Mouse (Mus musculus): Measurements from ENCODE around the gene Zfp619. TPM values are rescaled to one million over a fixed set of nuclear protein-coding genes. Genes with fewer than 3 reads are reported as not detected.
"Not testable (repeated sequence)": the region's sequence is repeated elsewhere in the genome, so short reads cannot be mapped to it uniquely, and the experiment has no call there.

Zfp619 gene
- polyA plus RNA-seq, 1 experiment from 2014 or later: 1.2 TPM

DNA sequence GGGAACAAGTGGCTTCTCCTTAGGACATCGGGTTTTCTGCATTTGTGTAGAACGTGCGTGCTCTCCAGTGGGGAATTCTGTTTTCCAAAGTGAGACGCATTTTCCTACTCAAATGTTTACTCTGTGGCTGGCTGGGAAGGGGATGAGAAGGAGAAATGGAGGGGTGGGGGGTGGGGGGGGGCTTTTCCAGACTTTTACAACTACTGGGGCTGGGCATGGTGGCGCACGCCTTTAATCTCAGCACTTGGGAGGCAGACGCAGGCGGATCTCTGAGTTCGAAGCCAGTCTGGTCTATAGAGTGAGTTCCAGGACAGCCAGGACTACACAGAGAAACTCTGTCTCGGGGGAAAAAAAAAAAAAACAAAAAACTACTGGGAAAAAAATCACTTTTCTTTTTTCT lies 27.6 kb downstream of the Zfp619 start:
- no peaks in the 10 kb centered on the region for H3K27me3 ChIP-seq
- H3K4me2 ChIP-seq: peak overlapping the region; percentile 72
- H3K27ac ChIP-seq: peak overlapping the region; percentile 92
- peaks cover 18% of the 10 kb centered on the region for H3K4me1 ChIP-seq (replicated peaks)
- peak overlapping the region; percentile 81 for H3K9ac ChIP-seq
- H3K9me3 ChIP-seq (replicated peaks): no peaks in the 10 kb centered on the region
- H3K4me3 ChIP-seq: peak overlapping the region; percentile 64
- ATAC-seq (replicated peaks; ENCODE audit: insufficient number of reproducible peaks, insufficient read depth, low FRiP score, low read depth): no peak
- 44% methylated on average over 10 of the region's 10 CpGs for WGBS
- H3K36me3 ChIP-seq: no peaks in the 10 kb centered on the region

DNA sequence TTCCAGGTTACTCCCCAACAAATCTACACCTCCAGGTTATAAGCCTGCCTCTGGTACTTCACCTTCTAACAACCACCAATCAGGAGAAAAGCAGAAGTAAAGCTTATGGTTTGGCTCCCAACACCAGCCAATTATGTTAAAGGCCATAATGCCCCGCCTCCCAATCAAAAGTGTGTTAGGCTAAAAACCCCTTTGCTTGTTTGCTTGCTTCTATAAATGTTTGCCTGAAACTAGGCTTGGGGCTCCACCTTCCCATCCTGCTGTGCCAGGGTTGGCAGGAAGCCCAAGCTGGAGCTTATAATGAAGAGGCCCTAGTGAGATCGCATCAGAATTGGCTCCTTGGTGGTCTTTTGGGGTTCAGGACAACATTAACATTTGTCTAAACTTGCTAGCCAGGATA lies 31.8 kb downstream of the Zfp619 start:
- H3K9me3 ChIP-seq (replicated peaks): no peaks in the 10 kb centered on the region
- ATAC-seq (replicated peaks; ENCODE audit: insufficient number of reproducible peaks, insufficient read depth, low FRiP score, low read depth): no peak
- H3K4me2 ChIP-seq: no peak overlapping the region
- no peaks in the 10 kb centered on the region for H3K27me3 ChIP-seq
- no peak overlapping the region for H3K4me3 ChIP-seq
- no peaks in the 10 kb centered on the region for H3K36me3 ChIP-seq
- peaks cover 17% of the 10 kb centered on the region for H3K4me1 ChIP-seq (replicated peaks)
- 71% methylated on average over 2 of the region's 2 CpGs for WGBS
- H3K27ac ChIP-seq: no peak overlapping the region
- H3K9ac ChIP-seq: no peak overlapping the region

DNA sequence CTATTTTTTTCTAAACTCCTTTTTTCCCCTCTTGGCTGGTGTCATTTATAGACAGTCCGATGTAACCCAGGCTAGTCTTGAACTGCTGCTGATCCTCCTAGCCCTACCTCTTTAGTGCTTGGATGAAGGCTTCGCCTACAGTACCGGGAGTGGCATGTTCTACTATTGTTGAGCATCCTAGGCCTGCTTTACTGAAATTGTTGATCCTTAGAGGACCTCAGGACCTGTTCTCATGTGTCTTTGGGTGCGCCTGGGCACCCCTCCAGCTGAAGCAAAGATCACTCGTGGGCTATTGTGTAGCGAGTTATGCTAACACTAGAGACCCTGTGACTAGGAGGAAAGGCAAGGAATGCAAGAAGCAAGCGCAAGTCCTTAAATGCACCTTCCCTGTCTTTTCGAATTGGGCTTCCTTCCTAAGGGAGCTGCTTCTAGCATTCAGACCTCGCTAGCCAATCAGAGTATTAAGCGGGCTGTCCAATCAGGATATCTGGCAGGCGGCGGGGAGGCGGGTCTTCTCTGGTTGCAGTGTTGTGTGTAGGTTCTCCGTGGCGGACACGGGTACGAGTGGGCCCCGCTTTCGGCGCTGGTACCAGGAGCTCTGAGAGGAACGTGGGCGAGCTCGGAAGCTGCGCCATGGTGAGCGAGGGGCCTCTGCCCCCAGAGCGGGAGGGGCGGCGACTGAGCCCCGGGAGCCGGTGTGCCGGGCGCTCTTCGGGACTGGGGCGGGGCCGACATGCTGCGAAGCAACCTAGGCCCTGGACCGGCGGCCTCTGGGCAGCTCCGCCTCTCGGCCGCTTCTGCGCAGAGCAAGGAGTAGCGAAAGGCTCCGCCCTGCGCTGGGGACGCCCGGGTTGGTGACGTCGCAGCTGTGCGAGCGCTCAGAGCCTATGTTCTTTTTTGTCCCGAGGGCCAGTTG lies 34.7 kb downstream of the Zfp619 start:
- 3% methylated on average over 52 of the region's 52 CpGs for WGBS
- H3K4me1 ChIP-seq (replicated peaks): peaks cover 17% of the 10 kb centered on the region
- ATAC-seq (replicated peaks; ENCODE audit: insufficient number of reproducible peaks, insufficient read depth, low FRiP score, low read depth): peak; percentile 100
- H3K4me3 ChIP-seq: peak overlapping the region; percentile 83
- peak overlapping the region; percentile 82 for H3K9ac ChIP-seq
- no peaks in the 10 kb centered on the region for H3K9me3 ChIP-seq (replicated peaks)
- no peaks in the 10 kb centered on the region for H3K27me3 ChIP-seq
- peak overlapping the region; percentile 67 for H3K4me2 ChIP-seq
- peaks cover 3% of the 10 kb centered on the region; the same call in 1 of the 2 replicates for H3K36me3 ChIP-seq
- H3K27ac ChIP-seq: peak overlapping the region; percentile 96

DNA sequence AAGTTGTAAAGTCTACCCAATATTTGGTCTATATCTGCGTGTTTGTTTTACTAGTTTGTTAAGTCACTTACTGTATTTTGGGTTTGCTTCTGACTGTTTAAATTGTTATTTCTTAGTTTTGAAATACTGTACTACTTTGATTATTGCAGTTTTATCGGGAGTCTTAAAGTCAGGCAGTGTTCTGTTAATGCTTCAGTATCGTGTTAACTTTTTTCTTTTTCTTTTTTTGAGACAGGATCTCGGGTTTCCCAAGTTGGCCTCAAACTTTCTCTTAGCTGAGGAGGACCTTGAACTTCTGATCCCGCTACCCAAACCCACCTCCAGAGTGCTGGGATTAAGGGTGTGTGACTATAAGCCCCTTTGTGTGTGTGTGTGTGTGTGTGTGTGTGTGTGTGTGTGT lies 35.4 kb downstream of the Zfp619 start:
- peak overlapping the region; percentile 96 for H3K27ac ChIP-seq
- peak overlapping the region; percentile 31; the same call in 1 of the 2 replicates for H3K9ac ChIP-seq
- H3K4me1 ChIP-seq (replicated peaks): peaks cover 17% of the 10 kb centered on the region
- 11% methylated on average over 5 of the region's 5 CpGs for WGBS
- ATAC-seq (replicated peaks; ENCODE audit: insufficient number of reproducible peaks, insufficient read depth, low FRiP score, low read depth): no peak
- peak overlapping the region; percentile 83 for H3K4me3 ChIP-seq
- H3K9me3 ChIP-seq (replicated peaks): no peaks in the 10 kb centered on the region
- H3K36me3 ChIP-seq: peaks cover 3% of the 10 kb centered on the region; the same call in 1 of the 2 replicates
- H3K4me2 ChIP-seq: peak overlapping the region; percentile 67
- H3K27me3 ChIP-seq: no peaks in the 10 kb centered on the region

DNA sequence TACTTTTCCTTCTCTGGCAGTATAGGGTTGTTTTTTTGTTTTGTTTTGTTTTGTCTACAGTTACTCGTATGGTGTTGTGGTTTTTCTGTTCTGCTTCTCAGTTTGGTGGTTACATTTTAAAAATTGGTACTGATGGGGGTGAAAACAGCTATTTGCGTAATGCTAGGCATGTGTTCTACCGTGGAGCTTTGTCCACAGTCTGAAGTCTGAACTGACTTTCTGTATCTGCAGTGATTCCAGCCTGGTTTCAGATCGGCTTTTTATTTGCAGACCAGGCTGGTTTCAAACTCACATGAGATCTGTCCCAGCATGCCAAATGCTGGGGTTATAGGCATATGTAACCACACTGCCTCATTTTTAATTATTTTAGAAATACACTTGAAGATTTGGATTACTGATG lies 36.3 kb downstream of the Zfp619 start:
- Histone ChIP-seq H3K4me2 (no peak overlapping the region), H3K9ac (no peak overlapping the region), H3K4me1 (replicated peaks) (peaks cover 17% of the 10 kb centered on the region), H3K4me3 (no peak overlapping the region), H3K27ac (no peak overlapping the region), H3K27me3 (no peaks in the 10 kb centered on the region), H3K36me3 (peaks cover 3% of the 10 kb centered on the region; the same call in 1 of the 2 replicates), H3K9me3 (replicated peaks) (no peaks in the 10 kb centered on the region)
- no peak for ATAC-seq (replicated peaks; ENCODE audit: insufficient number of reproducible peaks, insufficient read depth, low FRiP score, low read depth)
- 79% methylated on average over 4 of the region's 4 CpGs for whole genome bisulfite sequencing

DNA sequence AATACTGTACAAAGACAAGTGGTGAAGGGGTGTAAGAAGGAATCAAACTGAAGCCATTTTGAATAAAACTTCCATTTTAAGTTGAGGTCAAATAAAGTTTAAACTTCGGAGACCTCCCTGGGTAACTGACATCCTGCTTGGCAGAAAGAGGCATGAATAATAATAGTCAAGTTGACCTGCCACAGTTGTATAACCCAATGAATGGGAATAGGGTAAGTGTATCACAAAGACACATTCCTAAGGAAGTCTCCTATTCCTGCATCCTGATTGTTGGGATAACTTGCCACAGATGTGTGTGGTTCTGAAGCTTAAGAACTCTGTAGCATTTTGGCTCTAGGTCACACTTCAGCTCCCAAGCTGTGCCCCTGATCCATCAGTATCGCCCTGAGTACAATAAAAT lies 62.5 kb downstream of the Zfp619 start:
- no peaks in the 10 kb centered on the region for H3K36me3 ChIP-seq
- no peaks in the 10 kb centered on the region for H3K27me3 ChIP-seq
- H3K27ac ChIP-seq: no peak overlapping the region
- no peak overlapping the region for H3K4me3 ChIP-seq
- 76% methylated on average over 2 of the region's 2 CpGs for WGBS
- H3K4me2 ChIP-seq: no peak overlapping the region
- no peaks in the 10 kb centered on the region for H3K4me1 ChIP-seq (replicated peaks)
- H3K9ac ChIP-seq: no peak overlapping the region
- no peaks in the 10 kb centered on the region for H3K9me3 ChIP-seq (replicated peaks)
- ATAC-seq (replicated peaks; ENCODE audit: insufficient number of reproducible peaks, insufficient read depth, low FRiP score, low read depth): no peak

DNA sequence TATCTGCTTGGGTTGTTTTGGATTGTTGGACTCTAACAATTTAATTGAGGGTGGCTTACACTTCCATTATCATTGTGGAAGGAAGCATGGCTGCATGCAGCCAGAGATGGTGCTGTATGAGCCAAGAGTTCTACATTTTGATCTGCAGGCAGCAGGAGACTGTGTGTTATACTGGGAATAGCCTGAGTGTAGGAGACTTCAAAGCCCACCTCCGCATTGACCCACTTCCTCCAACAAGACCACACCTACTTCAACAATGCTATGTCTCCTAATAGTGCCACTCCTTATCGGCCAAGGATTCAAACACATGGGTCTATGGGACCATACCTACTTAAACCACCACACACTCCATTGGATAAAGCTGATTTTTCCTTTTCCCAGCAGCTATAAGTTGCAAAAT lies 63.0 kb downstream of the Zfp619 start:
- Histone ChIP-seq H3K27ac (no peak overlapping the region), H3K4me2 (no peak overlapping the region), H3K9me3 (replicated peaks) (no peaks in the 10 kb centered on the region), H3K27me3 (no peaks in the 10 kb centered on the region), H3K9ac (no peak overlapping the region), H3K4me3 (no peak overlapping the region), H3K36me3 (no peaks in the 10 kb centered on the region), H3K4me1 (replicated peaks) (no peaks in the 10 kb centered on the region)
- ATAC-seq (replicated peaks; ENCODE audit: insufficient number of reproducible peaks, insufficient read depth, low FRiP score, low read depth): no peak
- WGBS: 79% methylated on average over 2 of the region's 2 CpGs

DNA sequence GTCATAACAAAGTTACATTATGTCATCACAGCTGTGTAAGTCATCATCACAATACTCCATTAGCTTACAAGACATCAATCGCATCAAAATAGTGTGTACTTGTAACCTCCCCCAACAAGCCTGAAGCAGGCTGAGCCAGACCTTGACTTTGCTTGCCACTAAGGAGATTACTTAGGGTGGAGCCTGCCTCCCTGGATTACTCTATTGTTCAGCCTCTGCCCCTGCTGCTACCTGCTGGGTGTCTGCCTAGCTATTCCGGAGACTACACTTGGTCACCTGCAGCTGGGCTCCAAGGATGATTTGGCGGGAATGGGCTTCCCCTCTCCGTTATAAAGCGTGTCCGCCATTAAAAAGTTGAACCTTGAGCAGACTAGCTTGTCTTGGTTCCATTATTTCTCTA lies 69.3 kb downstream of the Zfp619 start:
- H3K36me3 ChIP-seq; ATAC-seq (replicated peaks; ENCODE audit: insufficient number of reproducible peaks, insufficient read depth, low FRiP score, low read depth); H3K27me3 ChIP-seq; H3K4me3 ChIP-seq; H3K9ac ChIP-seq; H3K4me2 ChIP-seq; H3K27ac ChIP-seq; H3K9me3 ChIP-seq (replicated peaks); H3K4me1 ChIP-seq (replicated peaks): not testable (repeated sequence)
- WGBS: 67% methylated on average over 6 of the region's 6 CpGs

DNA sequence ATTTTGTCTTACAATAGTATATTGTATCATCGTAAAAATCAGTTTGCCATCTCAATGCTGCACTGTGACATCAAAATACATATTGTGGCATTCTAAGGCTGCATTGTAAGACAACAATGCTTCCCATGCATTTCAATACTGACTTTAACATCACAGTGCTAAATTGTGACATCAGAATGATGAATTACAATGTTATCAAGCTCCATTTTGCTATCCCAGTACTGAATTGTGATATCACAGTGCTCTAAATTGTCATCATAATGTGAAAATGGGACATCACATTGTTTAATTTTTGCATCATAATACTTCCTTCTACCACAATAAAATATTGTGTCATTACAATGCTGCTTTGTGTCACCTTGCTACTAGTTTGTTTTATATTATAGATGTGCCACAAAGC lies 70.5 kb downstream of the Zfp619 start:
- H3K4me1 ChIP-seq (replicated peaks): no peaks in the 10 kb centered on the region
- peak overlapping the region; percentile 55 for H3K4me3 ChIP-seq
- peak overlapping the region; percentile 73 for H3K4me2 ChIP-seq
- H3K9ac ChIP-seq: no peak overlapping the region
- H3K9me3 ChIP-seq (replicated peaks): no peaks in the 10 kb centered on the region
- no peaks in the 10 kb centered on the region for H3K36me3 ChIP-seq
- H3K27me3 ChIP-seq: no peaks in the 10 kb centered on the region
- 90% methylated on average over 1 of the region's 1 CpGs for WGBS
- no peak overlapping the region for H3K27ac ChIP-seq
- no peak for ATAC-seq (replicated peaks; ENCODE audit: insufficient number of reproducible peaks, insufficient read depth, low FRiP score, low read depth)

DNA sequence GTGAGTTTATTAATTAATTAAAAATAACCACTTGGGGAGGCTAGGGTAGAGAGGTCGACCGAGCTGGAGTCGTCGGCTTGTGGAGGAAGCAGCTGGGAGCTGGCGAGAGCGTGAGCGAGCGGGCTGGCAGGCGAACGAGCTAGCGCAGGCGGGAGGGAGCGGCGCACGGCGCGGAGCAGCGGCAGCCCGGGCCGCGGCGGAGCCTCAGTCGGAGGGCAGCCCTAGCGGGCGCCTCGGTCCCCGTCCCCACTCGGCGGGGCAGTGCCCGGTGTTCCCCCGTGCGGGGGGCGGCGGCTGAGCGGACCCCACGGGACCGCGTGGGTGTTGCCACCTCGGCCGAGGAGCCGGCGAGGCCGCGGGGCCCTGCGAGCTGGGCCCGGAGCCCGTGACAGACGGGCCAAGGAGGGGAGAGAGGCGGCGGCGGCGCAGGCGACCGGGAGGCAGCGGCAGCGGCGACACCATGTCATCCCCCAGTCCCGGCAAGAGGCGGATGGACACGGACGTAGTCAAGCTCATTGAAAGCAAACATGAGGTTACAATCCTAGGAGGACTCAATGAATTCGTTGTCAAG lies 71.0 kb downstream of the Zfp619 start:
- H3K27ac ChIP-seq; H3K27me3 ChIP-seq; H3K9me3 ChIP-seq (replicated peaks); H3K4me1 ChIP-seq (replicated peaks); H3K36me3 ChIP-seq: not testable (repeated sequence)
- peak overlapping the region; percentile 60 for H3K9ac ChIP-seq
- WGBS: under 1% methylated on average over 50 of the region's 62 CpGs
- H3K4me2 ChIP-seq: peak overlapping the region; percentile 73
- peak; percentile 83 for ATAC-seq (replicated peaks; ENCODE audit: insufficient number of reproducible peaks, insufficient read depth, low FRiP score, low read depth)
- peak overlapping the region; percentile 55 for H3K4me3 ChIP-seq

DNA sequence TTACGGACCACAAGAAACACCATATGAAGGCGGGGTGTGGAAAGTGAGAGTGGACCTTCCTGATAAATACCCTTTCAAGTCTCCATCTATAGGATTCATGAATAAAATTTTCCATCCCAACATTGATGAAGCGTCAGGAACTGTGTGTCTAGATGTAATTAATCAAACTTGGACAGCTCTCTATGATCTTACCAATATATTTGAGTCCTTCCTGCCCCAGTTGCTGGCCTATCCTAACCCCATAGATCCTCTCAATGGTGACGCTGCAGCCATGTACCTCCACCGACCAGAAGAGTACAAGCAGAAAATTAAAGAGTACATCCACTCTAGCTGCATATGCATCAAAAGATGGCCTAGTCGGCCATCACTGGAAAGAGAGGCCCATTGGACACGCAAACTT lies 71.5 kb downstream of the Zfp619 start:
- not testable (repeated sequence) for H3K36me3 ChIP-seq; ATAC-seq (replicated peaks; ENCODE audit: insufficient number of reproducible peaks, insufficient read depth, low FRiP score, low read depth); H3K27ac ChIP-seq; H3K27me3 ChIP-seq; H3K4me1 ChIP-seq (replicated peaks); H3K9ac ChIP-seq; H3K9me3 ChIP-seq (replicated peaks)
- 49% methylated on average over 7 of the region's 7 CpGs for WGBS
- Histone ChIP-seq H3K4me3 (peak overlapping the region; percentile 55), H3K4me2 (peak overlapping the region; percentile 73)

All from heart, embryonic 15.5 days (tissue).